Mouse (Mus musculus): ENCODE data around the gene Tc2n. TPM values are rescaled to one million over a fixed set of nuclear protein-coding genes. Genes with fewer than 3 reads are reported as not detected.
A peak's percentile ranks its signal among the peaks of the same experiment; 100 is the strongest.

The Tc2n gene
- 0.10 and 0.24 TPM in 2 replicates for polyA plus RNA-seq (2012; rRNA removed)

DNA sequence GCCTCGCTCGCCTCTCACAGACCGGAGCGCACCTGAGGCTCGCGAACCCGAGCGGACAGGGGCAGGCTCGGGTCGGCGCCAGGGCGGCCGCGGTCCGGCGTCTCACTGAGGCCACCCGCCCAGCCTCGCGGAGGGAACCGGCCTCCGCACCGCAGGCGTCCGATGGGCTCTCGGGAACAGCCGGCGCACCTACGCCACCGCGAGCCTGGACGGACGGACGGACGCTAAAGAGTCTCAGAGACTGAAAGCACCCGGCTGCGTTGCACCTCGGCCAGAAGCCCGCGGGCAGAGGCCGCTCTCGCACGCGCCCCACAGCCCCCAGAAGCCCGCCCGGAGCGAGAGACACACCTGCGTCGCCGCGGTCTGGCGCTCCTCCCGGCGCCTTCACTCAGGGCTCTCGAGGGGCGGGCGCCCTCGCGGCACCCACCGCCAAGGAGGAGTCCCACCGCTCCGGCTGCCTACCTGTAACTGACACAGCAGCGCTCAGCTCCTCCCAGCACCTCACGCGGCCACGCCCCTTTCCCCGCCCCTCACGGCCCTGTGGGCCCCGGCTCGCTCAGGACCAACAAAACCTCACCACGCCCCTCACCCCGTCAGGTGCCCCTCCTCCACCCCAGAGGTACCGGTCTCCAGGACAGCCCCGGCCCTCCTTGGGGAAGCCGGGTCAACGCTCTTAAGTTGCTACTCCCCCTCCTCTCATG lies at the start of gene Tc2n:
Tc2n (minus strand) TSS at position 470 of the 701 bp plus-strand sequence.
- H3K27ac ChIP-seq (ENCODE audit: insufficient read depth, low read length) = no peak within 1 kb of the TSS
- peaks cover 3% of the 10 kb centered on the region; the same call in 1 of the 2 replicates for H3K27me3 ChIP-seq (ENCODE audit: control insufficient read depth, insufficient read depth, low read length)
- no peak for TF ChIP-seq POLR2A (IDR thresholded peaks at IDR 0.05; ENCODE audit: borderline replicate concordance, insufficient read depth, low read length)
- TF ChIP-seq CTCF (IDR thresholded peaks at IDR 0.05; ENCODE audit: borderline replicate concordance, insufficient read depth, low read depth, low read length) = no peak
- WGBS = under 1% methylated on average over 74 of the region's 75 CpGs
- DNase-seq = peak; percentile 20 to 33
- H3K4me3 ChIP-seq (replicated peaks; ENCODE audit: insufficient read depth, low read depth, low read length) = peak within 1 kb of the TSS; percentile 46
- H3K4me1 ChIP-seq (ENCODE audit: control insufficient read depth, insufficient read depth, low read length) = no peaks in the 10 kb centered on the region

DNA sequence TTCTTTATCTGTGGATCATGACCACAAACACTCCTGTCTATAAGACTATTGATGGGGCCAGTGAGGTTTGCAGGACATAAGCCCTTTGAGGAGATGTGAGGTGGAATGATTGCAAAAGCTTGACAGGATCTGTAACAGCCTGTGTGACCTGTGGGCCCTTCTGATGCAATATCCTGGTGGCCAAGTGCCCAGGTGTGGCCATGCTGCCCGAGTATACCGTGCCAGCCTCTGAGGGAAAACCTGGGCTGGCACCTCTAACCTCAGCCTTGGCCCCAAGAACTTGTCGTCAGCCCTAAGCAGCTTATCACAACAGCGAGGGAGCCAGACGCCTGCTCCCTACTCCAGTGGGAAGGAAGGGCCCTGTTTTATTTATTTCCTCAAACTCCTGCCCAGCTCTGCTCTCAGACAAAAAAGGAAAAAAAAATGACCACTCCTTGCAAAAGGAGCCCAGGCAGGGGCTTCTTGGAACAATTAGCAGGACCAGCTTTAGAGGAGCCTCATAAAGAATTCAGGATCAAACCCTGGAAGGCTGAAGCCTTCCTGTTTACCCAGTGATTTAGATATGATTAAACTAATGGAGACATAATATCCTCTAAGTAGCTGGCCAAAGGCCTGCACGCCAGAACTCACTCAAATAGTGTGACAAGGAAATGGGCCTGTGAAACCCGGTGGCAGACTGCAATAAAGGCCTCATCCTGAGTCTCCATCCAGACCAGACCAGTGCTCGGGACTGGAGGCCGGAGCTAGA lies 49.2 kb upstream of the Tc2n start:
- Histone ChIP-seq H3K27me3 (ENCODE audit: control insufficient read depth, insufficient read depth, low read length) (no peaks in the 10 kb centered on the region), H3K4me3 (replicated peaks; ENCODE audit: insufficient read depth, low read depth, low read length) (no peak overlapping the region), H3K27ac (ENCODE audit: insufficient read depth, low read length) (no peak overlapping the region), H3K4me1 (ENCODE audit: control insufficient read depth, insufficient read depth, low read length) (peaks cover 6% of the 10 kb centered on the region)
- TF ChIP-seq CTCF (IDR thresholded peaks at IDR 0.05; ENCODE audit: borderline replicate concordance, insufficient read depth, low read depth, low read length) (no peak), POLR2A (IDR thresholded peaks at IDR 0.05; ENCODE audit: borderline replicate concordance, insufficient read depth, low read length) (no peak)
- DNase-seq = peak in 1 of 2 experiments; percentile 34
- 53% methylated on average over 9 of the region's 9 CpGs for WGBS

DNA sequence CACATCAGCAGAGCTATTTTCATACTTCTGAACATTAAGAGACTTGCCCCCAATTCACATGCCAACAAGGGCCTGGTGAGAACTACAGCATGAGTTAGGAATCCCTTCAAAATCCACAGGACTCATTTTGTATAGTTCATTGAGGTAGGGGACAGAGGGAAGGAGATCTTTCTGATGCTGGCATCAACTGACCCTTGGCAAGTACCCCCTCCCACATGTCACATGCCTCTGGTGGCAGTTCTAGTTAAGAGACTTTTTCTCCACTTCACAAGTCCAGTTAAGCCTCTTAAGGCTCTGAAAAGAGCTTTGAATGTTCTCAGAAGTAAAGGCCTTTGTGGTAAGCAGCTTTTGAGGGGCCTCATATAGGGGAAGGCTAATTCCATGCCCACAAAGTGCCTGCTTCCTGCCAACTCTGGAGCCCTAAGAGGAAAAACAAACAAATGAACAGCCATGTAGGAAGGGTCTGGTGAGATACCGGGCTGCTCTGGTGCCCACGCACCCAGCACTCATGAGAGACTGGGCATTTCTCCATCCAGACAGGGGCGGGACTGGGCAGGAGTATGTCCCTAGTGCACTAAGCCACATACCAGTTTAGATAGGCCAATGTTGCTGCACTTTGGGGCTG lies 48.0 kb upstream of the Tc2n start:
- Histone ChIP-seq H3K4me1 (ENCODE audit: control insufficient read depth, insufficient read depth, low read length) (peaks cover 6% of the 10 kb centered on the region), H3K4me3 (replicated peaks; ENCODE audit: insufficient read depth, low read depth, low read length) (no peak overlapping the region), H3K27ac (ENCODE audit: insufficient read depth, low read length) (no peak overlapping the region), H3K27me3 (ENCODE audit: control insufficient read depth, insufficient read depth, low read length) (no peaks in the 10 kb centered on the region)
- DNase-seq = no peak
- TF ChIP-seq POLR2A (IDR thresholded peaks at IDR 0.05; ENCODE audit: borderline replicate concordance, insufficient read depth, low read length) (no peak), CTCF (IDR thresholded peaks at IDR 0.05; ENCODE audit: borderline replicate concordance, insufficient read depth, low read depth, low read length) (no peak)
- WGBS = 84% methylated on average over 3 of the region's 3 CpGs

DNA sequence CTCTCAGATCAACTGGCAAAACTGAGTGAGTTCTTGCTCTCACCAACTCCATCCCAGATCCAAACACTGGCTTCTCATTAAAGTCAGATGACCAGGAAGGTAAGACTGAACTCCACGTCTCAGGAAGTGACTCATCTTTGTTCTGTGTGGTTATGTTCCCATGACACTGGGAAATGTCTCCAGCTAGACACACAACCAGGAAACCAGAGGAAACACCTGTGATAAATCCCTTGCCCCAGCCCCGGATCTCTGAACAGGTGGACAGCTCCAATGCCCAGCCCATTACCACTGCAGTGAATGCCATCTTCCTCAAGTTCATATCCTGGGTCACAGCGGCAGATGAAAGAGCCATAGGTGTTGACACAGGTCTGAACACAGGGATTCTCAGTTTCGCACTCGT lies 46.5 kb upstream of the Tc2n start:
- no peak for DNase-seq
- 88% methylated on average over 5 of the region's 5 CpGs for WGBS
- H3K27me3 ChIP-seq (ENCODE audit: control insufficient read depth, insufficient read depth, low read length) = no peaks in the 10 kb centered on the region
- H3K4me3 ChIP-seq (replicated peaks; ENCODE audit: insufficient read depth, low read depth, low read length) = no peak overlapping the region
- peaks cover 6% of the 10 kb centered on the region for H3K4me1 ChIP-seq (ENCODE audit: control insufficient read depth, insufficient read depth, low read length)
- H3K27ac ChIP-seq (ENCODE audit: insufficient read depth, low read length) = no peak overlapping the region
- no peak for TF ChIP-seq POLR2A (IDR thresholded peaks at IDR 0.05; ENCODE audit: borderline replicate concordance, insufficient read depth, low read length)
- TF ChIP-seq CTCF (IDR thresholded peaks at IDR 0.05; ENCODE audit: borderline replicate concordance, insufficient read depth, low read depth, low read length) = no peak

DNA sequence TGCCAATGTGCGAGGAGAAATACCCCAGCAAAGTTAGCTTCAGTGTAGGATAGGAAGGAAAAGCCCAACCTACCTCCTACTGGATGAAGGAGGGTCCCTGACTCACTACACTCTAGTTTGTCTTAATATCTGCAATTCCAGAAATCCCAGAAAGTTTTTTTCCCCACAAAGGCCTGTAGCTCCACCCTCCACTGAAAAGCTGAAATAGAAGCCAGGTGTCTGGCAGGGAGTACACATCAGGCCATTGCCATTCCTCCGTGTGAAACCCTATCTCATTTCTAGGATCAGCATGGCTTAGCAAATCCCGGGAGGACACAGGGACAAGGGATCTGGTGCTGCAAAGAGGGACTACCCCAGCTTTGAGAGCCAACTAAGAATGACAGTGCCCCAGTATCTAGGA lies 44.7 kb upstream of the Tc2n start:
- H3K27ac ChIP-seq (ENCODE audit: insufficient read depth, low read length) = no peak overlapping the region
- TF ChIP-seq POLR2A (IDR thresholded peaks at IDR 0.05; ENCODE audit: borderline replicate concordance, insufficient read depth, low read length) = no peak
- no peak for TF ChIP-seq CTCF (IDR thresholded peaks at IDR 0.05; ENCODE audit: borderline replicate concordance, insufficient read depth, low read depth, low read length)
- H3K4me1 ChIP-seq (ENCODE audit: control insufficient read depth, insufficient read depth, low read length) = peaks cover 9% of the 10 kb centered on the region
- WGBS = 75% methylated on average over 3 of the region's 3 CpGs
- H3K4me3 ChIP-seq (replicated peaks; ENCODE audit: insufficient read depth, low read depth, low read length) = no peak overlapping the region
- no peaks in the 10 kb centered on the region for H3K27me3 ChIP-seq (ENCODE audit: control insufficient read depth, insufficient read depth, low read length)
- DNase-seq = no peak

DNA sequence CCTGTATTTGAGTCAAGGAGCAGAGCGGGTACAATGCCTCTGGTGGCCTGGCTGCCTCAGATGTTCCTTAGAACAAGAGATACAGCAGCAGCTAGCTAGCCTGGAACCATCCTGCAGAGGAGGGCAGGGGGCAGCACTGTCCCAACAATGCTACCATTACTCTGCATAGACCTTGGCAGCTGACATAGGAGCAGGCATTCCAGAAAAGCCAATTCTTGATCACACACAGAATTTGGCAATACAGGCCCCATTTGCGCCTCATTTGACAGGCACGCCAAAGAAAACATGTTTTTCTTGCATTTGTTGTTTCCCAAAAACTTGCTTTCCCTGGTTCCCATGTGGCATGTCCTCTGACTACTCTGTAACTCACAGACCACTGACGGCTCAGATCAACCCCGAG lies 43.7 kb upstream of the Tc2n start:
- TF ChIP-seq POLR2A (IDR thresholded peaks at IDR 0.05; ENCODE audit: borderline replicate concordance, insufficient read depth, low read length) = no peak
- no peak for TF ChIP-seq CTCF (IDR thresholded peaks at IDR 0.05; ENCODE audit: borderline replicate concordance, insufficient read depth, low read depth, low read length)
- H3K27me3 ChIP-seq (ENCODE audit: control insufficient read depth, insufficient read depth, low read length) = no peaks in the 10 kb centered on the region
- WGBS = 84% methylated on average over 5 of the region's 5 CpGs
- no peak for DNase-seq
- H3K4me1 ChIP-seq (ENCODE audit: control insufficient read depth, insufficient read depth, low read length) = peaks cover 6% of the 10 kb centered on the region
- H3K4me3 ChIP-seq (replicated peaks; ENCODE audit: insufficient read depth, low read depth, low read length) = no peak overlapping the region
- H3K27ac ChIP-seq (ENCODE audit: insufficient read depth, low read length) = no peak overlapping the region

DNA sequence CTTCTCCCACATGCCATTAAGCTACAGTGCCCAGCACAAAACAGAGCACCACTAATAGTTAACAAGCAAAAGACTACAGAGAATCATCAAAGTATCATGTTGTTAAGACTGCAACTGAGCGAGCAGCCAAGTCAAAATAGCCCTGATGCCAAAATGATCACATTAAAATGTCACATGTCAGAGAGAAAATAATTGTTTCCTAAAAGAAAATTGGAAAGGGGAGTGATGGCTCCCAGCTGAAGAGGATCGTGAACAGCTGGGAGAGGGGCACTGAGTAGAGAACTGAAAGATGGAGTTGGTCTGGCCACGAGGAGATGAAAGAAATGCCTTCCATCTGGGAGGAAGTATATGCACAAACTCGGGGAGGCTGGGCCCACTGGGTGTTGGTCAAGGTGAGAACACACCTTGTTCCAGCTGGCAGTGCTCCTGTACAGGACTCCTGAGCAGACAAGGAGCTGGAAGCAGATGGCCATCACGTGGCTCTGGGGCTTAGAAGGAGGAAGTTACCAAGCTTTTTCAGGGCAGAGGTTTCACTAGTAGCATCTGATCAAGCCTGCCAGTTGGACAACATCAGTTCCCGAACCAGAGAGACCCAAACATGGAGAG lies 41.2 kb upstream of the Tc2n start:
- Histone ChIP-seq H3K27ac (ENCODE audit: insufficient read depth, low read length) (no peak overlapping the region), H3K27me3 (ENCODE audit: control insufficient read depth, insufficient read depth, low read length) (no peaks in the 10 kb centered on the region), H3K4me1 (ENCODE audit: control insufficient read depth, insufficient read depth, low read length) (peaks cover 3% of the 10 kb centered on the region; the same call in 1 of the 2 replicates), H3K4me3 (replicated peaks; ENCODE audit: insufficient read depth, low read depth, low read length) (no peak overlapping the region)
- TF ChIP-seq POLR2A (IDR thresholded peaks at IDR 0.05; ENCODE audit: borderline replicate concordance, insufficient read depth, low read length) (no peak), CTCF (IDR thresholded peaks at IDR 0.05; ENCODE audit: borderline replicate concordance, insufficient read depth, low read depth, low read length) (no peak)
- no peak for DNase-seq
- WGBS = 34% methylated on average over 6 of the region's 6 CpGs

Measured in cerebellum, adult 2 months (tissue).